Mouse (Mus musculus): Measurements from ENCODE around the gene Gm20671.
A peak's percentile ranks its signal among the peaks of the same experiment; 100 is the strongest.
"Not testable (repeated sequence)": the region's sequence is repeated elsewhere in the genome, so short reads cannot be mapped to it uniquely, and the experiment has no call there.

The Gm20671 gene

GRCm38 (mm10) chr5:32728300-32728699, 98.6 kb downstream of the Gm20671 start:
- no peak for DNase-seq

- DNase-seq, result not testable (repeated sequence)
Observed at GRCm38 (mm10) chr5:32725397-32725796, 101.5 kb downstream of the Gm20671 start.

DNA sequence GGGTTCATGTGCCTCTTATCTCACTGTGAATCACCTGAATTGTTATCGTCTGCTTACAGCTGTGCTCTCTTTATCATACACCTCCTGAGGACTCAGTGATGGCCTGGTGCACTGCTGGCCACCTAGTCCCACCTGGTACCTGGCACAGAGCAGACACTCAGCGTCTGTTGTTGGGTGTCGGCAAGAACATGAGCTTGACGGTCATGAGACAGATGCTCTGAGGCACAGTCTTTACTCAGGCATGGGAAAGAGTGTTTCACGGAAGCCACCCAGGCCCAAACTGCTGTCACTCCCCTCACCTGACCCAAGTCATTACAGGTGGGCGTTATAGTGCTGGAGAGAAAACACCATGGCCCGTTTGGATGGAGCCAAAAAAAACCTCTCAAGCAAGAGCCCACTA, 102.9 kb downstream of the Gm20671 start:
- DNase-seq, result no peak

DNA sequence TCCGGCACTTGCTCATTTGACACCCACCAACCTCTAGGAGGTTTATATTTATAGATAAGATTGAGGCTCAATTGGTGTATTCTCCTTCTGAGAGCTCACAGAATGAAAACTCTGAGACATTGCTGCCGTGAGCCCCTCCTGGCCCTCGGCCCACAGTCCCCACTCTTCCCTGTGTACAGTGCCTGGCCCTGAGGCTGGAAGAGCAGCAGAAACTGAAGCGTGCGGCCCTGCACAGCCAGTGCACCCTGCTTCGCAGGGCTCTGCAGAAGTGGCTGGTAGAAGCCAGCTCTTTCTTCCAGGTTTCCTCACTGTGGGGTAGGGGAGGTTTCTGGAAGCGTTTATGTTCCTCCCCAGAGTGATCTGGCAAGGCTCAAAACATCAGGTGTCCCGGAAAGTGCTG, 104.2 kb downstream of the Gm20671 start:
- not testable (repeated sequence) for DNase-seq

DNA sequence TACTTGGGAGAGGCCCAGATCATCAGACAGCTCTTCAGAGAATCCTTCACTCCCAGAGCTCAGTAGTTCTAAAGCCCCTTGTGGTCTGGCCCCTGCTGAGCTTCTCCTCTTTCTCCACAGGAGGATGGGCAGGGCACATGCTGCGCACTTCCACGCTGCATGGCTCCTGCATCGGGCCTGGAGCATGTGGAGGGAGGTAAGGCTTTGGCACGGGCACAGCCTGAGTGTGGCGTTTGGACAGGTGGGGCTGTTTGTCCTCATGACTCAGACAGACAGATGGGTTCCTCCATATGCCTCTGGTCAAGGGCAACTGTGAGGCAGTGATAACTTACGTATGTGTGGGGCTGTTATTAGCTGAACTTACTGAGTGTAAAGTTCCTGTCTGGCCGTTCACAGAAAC, 104.6 kb downstream of the Gm20671 start:
- no peak for DNase-seq

DNA sequence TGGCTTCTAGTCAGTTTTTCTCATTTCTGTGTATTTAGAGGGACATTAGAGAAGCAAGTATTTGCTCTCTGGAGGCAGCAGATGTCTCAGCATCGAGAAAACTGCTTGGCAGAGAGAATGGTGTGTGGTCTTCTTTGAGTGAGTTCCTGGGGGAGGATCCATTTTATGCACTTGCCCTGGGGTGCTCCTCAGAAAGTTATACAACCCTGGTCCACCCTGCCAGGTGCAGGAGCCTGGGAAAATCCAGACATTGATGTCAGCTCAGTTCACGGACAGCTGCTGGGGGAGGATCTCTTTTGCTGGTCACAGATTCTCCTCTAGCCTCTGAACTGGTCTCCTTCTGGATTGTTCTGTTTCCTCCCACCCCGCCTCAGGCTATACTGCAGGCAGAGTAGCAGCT, 105.6 kb downstream of the Gm20671 start:
- DNase-seq, result no peak

DNA sequence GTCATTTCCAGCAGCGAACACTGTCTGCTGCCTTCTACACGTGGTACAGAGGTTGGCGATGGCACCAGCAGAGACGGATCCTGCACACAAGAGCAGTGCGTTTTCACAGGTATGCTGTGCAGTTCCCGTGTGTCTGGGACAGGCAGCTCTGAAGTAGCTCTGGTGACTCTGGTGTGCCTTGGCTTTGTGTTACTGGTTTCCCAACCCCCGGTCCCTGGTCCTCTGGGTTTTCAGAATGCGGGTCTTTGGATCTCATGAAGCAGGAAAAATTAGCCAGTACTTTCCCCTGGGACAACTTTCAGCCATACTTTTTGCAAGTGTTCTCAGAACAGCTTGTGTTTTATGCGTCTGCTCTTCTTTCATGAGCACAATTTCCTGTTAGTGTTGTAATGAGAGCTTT, 106.5 kb downstream of the Gm20671 start:
- DNase-seq, result no peak

DNA sequence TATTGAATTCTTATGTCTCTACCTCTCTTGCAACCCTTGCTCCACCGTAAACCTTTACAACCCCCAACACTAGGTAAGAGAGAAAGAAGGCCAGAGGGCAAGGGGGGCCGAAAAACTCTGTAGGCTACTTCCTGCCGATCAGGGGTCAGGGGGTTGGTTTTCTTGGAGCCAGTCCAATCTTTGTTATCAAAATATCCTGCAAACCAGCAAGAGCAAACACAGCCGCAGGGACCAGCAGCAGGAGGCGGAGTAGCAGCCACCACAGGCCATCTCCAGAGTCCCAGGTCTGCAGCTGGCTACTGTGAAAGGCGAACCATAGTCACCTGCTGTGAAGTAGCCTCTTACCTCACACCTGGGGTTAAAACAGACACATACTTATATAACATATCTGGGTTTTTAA, 108.0 kb downstream of the Gm20671 start:
- DNase-seq, result no peak

- no peak for DNase-seq
Observed at GRCm38 (mm10) chr5:32717726-32718125, 109.2 kb downstream of the Gm20671 start.

- DNase-seq, result peak; percentile 76 to 88
Observed at GRCm38 (mm10) chr5:32713703-32714467, 113.0 kb downstream of the Gm20671 start.

DNA sequence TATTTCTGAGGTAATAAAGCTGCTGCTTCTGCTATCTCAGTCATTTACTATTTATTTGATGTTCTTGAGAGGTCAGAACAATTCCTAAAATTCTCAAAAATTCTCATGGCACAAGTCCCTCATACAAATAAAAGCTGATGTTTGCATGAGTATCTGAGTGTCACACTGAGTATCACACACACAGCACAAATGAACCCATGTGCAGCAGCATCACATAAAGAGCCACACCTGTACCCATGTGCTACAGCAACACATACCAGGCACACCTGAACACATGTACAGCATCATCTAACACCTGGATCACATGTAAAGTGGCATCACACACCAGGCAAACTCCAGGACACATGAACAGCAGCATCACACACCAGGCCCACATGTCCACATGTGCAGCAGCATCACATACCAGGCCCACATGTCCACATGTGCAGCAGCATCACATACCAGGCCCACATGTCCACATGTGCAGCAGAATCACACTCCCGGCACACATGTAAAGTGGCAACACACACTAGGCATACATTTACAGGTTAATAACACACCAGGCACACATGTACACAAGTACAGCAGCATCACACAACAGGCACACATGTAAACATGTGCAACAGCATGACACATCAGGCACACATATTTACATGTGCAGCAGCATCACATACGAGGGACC, 113.7 kb downstream of the Gm20671 start:
- no peak for DNase-seq

DNA sequence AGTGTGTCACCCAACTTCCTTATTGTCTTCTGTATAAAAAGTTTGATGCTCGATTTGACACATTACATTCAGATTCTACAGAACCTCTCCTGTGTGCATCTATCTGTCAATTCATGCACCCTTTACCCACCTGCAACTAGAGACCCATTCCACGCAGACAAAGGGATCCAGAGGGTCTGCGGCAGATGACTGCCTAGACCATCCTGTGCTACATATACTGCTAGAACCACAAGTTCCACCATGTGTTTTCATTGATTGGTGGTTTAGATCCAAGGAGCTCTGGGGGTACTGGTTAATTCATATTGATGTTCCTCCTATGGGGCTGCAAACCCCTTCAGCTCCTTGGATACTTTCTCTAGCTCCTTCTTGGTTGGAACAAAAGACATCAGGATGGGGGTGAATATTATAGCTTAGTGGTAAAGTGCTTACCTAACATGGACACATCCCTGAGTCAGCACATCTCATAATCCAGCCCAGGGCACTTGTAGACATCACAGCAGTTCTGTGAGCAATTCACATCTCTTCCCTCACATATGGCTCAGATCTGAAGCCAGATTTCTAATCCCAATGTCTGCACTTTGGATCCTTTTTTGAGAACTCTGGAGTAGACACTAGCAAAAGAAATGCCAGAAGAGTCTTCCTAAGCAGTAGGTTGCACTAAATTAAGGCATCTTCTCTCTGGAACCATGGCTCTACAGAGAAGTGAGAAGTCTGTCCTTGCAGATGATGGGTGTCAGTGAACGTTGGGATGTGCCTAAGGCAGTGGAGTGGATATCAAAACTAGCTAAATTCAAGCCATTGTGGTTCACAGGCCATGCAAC, 114.5 kb downstream of the Gm20671 start:
- no peak for DNase-seq

GRCm38 (mm10) chr5:32711485-32711884, 115.4 kb downstream of the Gm20671 start:
- no peak for DNase-seq

- no peak for DNase-seq
Observed at GRCm38 (mm10) chr5:32706226-32706780, 120.6 kb downstream of the Gm20671 start.

DNA sequence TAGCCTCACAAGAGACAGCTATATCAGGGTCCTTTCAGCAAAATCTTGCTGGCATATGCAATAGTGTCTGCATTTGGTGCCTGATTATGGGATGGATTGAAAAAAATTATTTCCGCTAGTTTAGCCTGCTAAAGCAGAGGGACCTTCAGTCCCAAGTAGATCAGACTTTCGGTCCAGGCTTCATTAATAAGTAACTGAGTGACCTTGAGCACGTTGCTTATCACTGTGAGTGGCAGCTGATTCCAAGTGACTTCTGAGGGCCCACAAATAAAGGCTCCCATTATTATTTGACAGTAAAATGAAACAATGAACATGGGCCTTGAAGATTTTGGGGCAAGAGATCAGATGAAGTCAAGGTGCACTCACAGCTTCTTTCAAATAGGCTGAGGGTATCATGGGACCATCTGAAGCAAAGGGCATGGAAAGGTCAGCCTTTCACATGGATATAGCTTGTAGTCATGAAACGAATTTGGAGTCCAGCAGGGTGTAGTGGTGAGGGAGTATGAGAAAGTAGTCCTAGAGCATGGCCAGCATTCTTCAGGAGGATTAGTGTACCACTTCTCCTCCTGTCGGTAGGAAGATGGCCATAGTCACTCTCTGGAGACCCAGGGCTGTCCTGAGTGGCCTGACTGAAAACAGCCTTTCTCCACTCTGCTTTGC, 129.6 kb downstream of the Gm20671 start:
- DNase-seq, result no peak

DNA sequence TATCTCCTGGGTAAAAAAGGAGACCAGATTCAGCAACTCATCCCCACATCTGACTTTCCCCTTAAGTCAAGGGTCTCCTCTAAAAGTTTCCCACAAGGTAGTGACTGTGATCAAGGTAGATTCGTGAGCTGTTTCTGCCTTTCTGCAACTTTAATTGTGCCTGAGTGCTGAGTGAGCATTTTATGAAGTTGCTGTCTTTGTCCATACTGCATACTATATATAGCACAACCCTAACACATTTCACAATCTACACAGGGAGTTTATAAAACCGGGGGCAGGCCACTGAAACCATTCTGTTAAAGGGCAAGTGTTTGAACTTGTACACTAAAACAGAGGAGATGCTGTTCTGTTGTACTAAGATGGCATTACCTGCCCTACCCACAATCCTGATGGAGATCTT, 133.5 kb downstream of the Gm20671 start:
- DNase-seq, result no peak
